Mouse (Mus musculus): ENCODE data around the gene Dchs2.

DNA sequence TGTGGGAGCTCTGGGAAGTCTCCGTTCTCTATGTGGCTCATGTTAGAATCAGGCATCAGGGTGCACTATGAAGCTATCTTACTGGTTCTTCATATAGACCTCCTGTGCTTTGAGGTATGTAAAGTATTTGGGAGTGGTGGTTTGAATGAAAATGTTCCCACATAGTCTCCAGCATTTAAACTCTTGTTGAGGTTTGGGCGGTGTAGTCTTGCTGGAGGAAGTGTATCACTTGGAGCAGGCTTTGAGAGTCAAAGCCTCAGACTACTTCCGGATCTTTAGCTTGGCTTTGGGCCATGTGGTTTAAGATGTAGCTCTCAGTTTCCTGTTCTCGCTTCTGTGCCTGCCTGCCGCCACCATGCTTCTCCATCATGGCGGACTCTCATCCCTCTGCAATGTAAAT is 25.5 kb upstream of the Dchs2 start:
- no peak for TF ChIP-seq CTCF (IDR thresholded peaks at IDR 0.05)
- TF ChIP-seq EP300 (IDR thresholded peaks at IDR 0.05; ENCODE audit: insufficient read depth, low read depth, low read length) = no peak
- no peak for TF ChIP-seq POLR2A (IDR thresholded peaks at IDR 0.05; ENCODE audit: insufficient read depth, low read depth, low read length)
